Mouse (Mus musculus): ENCODE data around the gene Sfrp4. TPM values are rescaled to one million over a fixed set of nuclear protein-coding genes. Genes with fewer than 3 reads are reported as not detected.

Sfrp4 gene
- total RNA-seq, 2 experiments from 2014 or later, result 1.8 to 3.6 TPM

DNA sequence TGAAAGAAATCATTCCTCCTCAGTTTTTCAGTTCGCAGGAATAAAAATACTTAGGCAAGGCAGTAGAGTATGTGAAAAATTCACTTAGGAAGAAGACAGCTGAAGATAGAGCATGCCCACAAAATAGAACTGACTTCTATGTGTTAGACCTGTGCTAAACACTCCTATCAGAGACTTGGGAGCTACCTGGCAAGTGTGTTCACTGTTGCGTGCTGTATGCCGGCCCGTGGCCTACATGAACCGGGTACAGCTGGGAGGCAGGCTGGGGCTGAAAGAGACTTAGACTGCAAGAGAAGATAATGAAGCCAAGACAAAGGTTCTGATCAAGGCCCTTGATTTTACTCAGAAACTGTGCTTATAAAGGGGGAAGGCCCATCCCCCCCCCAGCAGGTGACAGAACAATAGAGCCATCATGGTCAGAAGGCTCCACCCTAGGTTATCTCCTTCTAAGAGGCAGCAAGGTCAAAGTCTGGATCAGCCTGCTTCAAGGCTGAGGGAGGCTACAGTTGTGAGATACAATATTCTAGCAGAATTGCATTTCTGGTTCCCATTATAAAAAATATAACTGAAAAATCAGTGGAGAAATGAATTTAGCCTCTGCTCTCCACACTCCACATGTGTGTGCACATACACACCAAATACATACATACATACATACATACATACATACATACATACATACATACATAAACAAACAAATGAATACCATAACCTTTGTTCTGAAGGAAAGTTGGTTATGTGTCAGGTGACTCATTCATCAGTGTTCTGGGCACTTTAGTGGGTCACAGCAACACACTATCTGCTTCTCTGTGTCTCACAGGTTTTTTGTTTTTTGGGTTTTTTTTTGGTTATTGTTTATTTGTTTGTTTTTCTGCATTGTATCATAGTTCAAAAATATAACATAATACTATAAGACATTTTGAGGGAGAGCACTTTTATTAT is 8.1 kb downstream of the Sfrp4 start:
- no peak for DNase-seq (ENCODE audit: low spot score)

DNA sequence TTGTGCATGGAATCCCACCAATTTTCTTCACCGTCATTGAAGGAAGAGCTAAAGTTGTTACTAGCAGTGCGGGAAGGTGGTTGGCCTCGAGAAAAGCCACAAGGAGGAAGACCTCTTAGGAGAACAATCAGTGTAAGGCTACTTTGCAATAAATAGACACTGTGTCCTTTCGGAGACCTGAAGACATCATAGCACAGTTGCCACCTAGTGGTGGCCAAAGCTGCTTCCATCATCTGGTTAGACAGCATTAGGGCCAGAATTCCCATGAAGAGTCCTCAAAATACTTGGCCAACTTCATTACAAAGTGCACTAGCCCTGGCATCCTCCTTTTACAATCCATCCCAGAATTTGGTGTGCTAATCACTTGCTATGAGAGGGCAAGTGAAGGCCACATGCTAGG is 13.2 kb downstream of the Sfrp4 start:
- no peak for DNase-seq (ENCODE audit: low spot score)

DNA sequence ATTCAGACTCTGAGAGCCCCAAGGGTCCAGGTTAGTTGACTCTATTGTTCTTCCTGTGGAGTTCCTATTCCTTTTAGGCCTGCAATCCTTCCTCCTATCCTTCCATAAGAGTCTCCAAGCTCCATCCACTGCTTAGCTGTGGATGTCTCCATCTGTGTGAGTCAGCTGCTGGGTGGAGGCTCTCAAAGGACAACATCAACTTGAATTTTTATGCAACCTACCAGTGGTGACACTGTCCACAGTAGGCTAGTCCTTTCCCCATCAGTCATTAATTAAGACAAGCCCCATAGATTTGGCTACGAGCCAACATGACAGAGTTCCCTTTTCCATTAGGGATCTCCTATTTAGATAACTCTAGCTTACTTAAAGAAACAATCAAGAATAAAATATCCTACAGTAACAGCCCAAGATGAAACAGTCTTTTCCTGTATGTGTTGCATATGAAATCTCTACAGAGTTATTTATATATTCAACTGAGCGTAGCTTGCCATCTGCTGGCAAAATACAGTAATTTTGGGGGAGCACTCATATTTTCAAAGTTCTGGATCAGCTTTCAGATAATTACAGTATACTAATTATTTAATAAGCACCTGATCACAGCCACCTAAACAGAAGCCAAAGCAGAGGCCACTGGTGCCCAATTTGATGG is 17.4 kb downstream of the Sfrp4 start:
- DNase-seq (ENCODE audit: low spot score), result no peak

DNA sequence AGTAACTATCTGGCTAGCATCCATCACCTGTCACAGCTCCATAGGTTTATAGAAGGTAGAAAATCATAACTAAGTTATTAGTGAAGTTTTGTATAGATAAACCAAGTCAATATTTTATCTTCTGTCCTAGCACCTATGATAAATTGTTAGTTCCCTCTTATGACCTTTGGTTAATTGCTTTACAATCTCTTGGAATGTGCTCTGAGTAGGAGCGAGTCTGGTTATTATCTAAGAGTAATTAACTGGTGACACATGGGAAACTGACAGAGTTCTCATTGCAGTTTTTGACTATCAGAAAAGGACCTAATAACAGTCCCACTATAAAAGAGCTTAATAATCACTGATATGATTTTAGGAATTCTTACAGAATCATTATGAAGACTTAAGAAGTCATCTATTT is 20.6 kb downstream of the Sfrp4 start:
- no peak for DNase-seq (ENCODE audit: low spot score)

DNA sequence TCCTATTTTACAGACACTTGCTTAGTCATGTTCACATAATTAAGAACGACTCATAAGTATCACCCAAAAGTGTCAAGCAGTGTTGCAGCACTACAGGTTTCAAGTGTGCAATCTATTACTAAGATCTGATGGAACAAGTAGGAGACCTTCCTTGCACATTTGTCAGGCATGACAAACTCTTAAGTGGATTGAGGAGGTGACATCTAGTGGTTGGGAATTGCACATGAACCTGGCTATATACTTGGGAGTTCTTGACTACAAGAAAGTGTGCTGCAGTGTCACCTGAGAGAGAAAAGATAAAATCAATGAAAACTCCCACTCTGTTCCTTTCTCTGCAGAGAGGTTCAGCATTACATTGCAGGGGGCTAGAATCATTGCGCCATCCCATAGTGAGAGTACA is 21.3 kb downstream of the Sfrp4 start:
- no peak for DNase-seq (ENCODE audit: low spot score)

DNA sequence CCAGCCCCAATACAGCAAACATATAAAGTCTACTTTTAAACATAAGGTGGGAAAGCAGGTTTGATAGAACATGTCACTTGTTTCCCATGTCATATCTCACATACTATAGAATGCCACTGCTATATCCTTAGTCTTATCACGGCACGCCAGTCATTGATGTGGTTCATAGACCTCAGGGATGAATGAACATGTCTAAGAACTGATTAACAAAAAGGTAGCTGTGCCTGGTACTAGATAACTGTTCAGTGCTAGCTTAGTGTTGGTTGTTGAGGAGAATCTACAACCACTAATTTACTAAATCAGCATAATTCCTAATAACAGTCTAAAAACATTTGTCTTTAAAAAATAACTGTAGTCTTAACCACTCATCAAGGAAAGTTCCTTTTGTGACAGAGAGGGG is 26.9 kb downstream of the Sfrp4 start:
- DNase-seq (ENCODE audit: low spot score), result no peak

DNA sequence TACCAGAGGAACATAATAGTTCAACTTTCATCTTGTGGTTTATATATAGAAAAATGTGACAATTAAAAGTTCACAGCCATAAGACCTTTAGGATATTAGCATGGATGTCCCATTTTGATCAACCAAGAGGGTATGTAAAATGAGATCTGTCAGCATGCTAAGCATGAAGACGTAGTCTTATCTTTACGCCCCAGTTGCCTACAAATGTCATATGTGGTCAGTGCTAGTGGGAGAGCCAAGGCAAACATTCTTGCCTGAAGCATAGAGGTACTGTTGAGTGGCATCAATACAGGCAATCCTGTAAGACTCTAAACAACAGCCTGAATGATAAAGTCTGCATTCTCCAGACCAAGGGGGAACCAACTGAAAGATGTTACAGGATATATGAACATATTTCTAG is 29.5 kb downstream of the Sfrp4 start:
- DNase-seq (ENCODE audit: low spot score), result no peak

DNA sequence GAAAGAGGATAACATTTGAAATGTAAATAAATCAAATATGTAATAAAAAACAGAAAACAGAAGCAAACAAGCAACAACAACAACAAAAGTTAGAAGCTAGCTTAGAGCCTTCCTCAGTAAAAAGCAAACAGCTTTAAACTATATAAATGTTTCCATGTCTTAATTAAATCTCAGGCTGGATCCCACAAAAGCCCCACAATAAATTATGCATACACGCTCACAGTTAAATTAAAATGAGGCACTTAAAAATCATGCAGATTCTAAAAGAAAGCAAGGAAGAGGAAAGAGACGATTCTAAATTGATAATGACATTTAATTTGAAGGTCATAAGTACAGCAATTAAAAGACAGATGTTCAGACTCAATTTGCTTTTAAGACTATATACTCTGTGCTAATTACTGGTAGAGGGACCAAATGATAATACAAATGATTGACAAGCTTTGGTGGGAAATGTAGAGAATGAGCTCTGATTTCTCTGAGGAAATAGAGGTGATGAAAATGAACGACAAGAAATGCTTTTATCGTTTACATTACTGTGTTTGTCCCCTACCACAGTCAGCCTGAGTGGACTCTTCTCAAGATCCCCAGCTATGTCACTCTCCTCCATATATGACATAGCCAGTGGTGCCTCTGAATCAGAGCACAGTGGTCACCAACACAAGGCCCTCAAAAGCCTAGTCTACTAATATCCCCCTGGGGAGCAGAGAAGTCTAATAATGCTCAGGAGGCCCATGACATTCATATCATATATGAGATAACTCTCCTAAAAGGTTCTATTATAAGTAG is 45.6 kb downstream of the Sfrp4 start:
- no peak for DNase-seq (ENCODE audit: low spot score)

DNA sequence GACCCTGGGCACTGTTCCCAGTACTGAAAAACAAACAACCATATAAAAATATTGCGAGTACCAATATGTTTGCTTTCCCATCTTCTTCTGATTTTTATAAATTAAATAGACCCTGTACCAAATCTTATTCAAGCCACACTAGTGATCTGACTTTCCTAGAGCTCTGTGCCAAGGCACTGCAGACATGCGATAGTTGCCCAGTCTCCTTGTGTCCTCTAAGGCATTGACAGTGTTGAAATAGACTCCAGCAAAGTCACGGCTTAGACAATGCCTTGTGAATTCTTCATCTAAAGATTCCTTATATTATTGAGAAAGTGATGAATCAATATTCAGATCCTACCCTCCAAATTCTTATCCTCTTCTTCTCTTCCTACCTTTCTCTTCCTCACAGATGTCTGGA is 51.1 kb downstream of the Sfrp4 start:
- no peak for DNase-seq (ENCODE audit: low spot score)

DNA sequence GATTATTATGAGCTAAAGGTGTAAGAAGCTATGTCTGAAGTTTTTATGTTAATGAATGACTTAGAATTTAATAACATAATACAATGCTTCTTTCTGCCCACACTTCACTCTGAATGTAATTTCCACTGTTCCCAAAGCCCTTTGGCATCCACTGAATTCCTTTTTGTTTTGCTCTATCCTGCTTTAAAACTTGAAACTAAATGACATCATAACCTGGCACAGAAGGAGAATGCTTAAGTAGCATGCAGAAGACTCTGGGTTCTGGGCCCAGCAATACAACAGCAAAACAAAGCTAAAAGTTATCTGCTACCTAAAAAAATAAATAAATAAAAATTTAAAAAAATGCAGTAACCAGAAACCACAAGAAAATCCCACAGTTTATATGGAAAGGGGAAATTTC is 51.7 kb downstream of the Sfrp4 start:
- no peak for DNase-seq (ENCODE audit: low spot score)

Other genes with a start within 250 kb of the Sfrp4 start
- 1 to 10 TPM; 5.8 to 6.6 TPM for gene Stard3nl, start 227.3 kb upstream of the Sfrp4 start, total RNA-seq (2021)
- 100 to 1,000 TPM; 111 to 112 TPM for gene Epdr1, start 3.2 kb upstream of the Sfrp4 start, total RNA-seq (2021)
- gene Nme8, start 74.7 kb downstream of the Sfrp4 start, total RNA-seq (2021), result not detected
- under 1 TPM in 1 of 2 experiments, not detected in 1; 0.12 TPM for gene Gpr141, start 201.2 kb downstream of the Sfrp4 start, total RNA-seq (2021)

Measured in gastrocnemius, adult 18-20 months (tissue).